Mouse (Mus musculus): Measurements from ENCODE around the gene Grpr. TPM values are rescaled to one million over a fixed set of nuclear protein-coding genes. Genes with fewer than 3 reads are reported as not detected.

The Grpr gene
- 0.50 and 0.80 TPM in 2 replicates for polyA plus RNA-seq (2021; fragmentation: Nextera tagmentation)
- long read RNA-seq, experiment 1, partial matches to known transcripts = 0 of 1 reads
- long read RNA-seq, experiment 1, other reads (novel, unspliced or antisense) = 0 of 1 reads
- long read RNA-seq, experiment 2, partial matches to known transcripts = 0 of 2 reads
- long read RNA-seq, experiment 2, other reads (novel, unspliced or antisense) = 0 of 2 reads

DNA sequence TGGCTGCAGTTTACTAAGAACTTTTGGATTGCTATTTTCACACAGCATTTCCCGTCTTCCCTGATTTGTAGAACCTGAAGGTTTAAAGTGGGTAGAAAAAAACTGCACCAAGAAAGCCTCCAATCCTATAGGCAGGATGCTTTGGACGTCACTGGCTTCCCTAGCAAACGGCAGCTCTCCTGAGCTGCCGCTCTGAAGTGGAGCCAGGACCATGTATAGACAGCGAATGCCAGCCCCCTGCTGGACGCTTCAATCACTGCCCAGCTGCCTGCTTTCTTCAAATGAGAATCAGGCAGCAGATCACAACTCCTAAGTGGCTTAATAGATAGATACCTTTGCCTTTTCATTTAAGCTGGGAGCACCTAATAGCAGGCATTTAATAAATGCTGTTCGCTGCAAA is at the start of gene Grpr:
TSS of gene Grpr (minus strand) at position 12 of the 400 bp plus-strand sequence.

Other genes starting within 250 kb of the Grpr start
- gene Rnf138rt1, start 211.7 kb upstream of the Grpr start, polyA plus RNA-seq (2021; fragmentation: Nextera tagmentation) = 2.2 and 2.5 TPM in 2 replicates